Comparison of ENCODE assay signal across 8 mouse cellular contexts in genomic region chr8:107292928-107293601, GRCm38 (mm10). TPM values are rescaled to one million over a fixed set of nuclear protein-coding genes. Genes with fewer than 3 reads are reported as not detected.
A peak's percentile ranks its signal among the peaks of the same experiment; 100 is the strongest.
DNase-seq lines count a peak whose midpoint lies in the region; ATAC-seq and TF ChIP-seq lines count a peak whose summit lies in the region.

Gene Nfat5 (plus strand): TSS chr8:107293470.

- intact Hi-C loops in gastrocnemius, adult 2 months (cut with DNase I), result loop anchor here (2.0 kb wide), 1 partner anchor 86 kb away; no protein-coding TSS in a partner anchor
- intact Hi-C loops in left cerebral cortex, adult 2 months (cut with DNase I), result loop anchor here (1.0 to 5.0 kb wide), 2 partner anchors 36 to 87 kb away; no protein-coding TSS in a partner anchor

- no peak for TF ChIP-seq CTCF in gastrocnemius, adult 2 months (IDR thresholded peaks at IDR 0.05)
- 0 out of 2 replicates have a peak, but pooled peaks have one; percentile 5 for TF ChIP-seq CTCF in hindbrain, postnatal 0 days (IDR thresholded peaks at IDR 0.05; ENCODE audit: low read depth)
- peak; percentile 15; the same call in 1 of the 2 replicates for TF ChIP-seq CTCF in left cerebral cortex, adult 2 months (IDR thresholded peaks at IDR 0.05)

- no peaks in the 10 kb centered on the region for H3K36me3 ChIP-seq in hindbrain, postnatal 0 days (ENCODE audit: insufficient read depth, low read length)

- no peaks in the 10 kb centered on the region for H3K27me3 ChIP-seq in hindbrain, postnatal 0 days (ENCODE audit: insufficient read depth, low read length)

- peak within 1 kb of the TSS; percentile 99 for H3K27ac ChIP-seq in gastrocnemius, adult 2 months
- H3K27ac ChIP-seq in hindbrain, postnatal 0 days, result peak within 1 kb of the TSS; percentile 98
- H3K27ac ChIP-seq in left cerebral cortex, adult 2 months, result peak within 1 kb of the TSS; percentile 98

- peak within 1 kb of the TSS; percentile 64 for H3K4me2 ChIP-seq in hindbrain, postnatal 0 days (ENCODE audit: low read depth, low read length)

- under 1% methylated on average over 33 of the region's 49 CpGs for WGBS in hindbrain, postnatal 0 days

- no peaks in the 10 kb centered on the region for H3K4me1 ChIP-seq in hindbrain, postnatal 0 days (ENCODE audit: insufficient read depth, low read length)

- peak within 1 kb of the TSS; percentile 85 for H3K4me3 ChIP-seq in gastrocnemius, adult 2 months
- H3K4me3 ChIP-seq in hindbrain, postnatal 0 days (ENCODE audit: low read length), result peak within 1 kb of the TSS; percentile 99
- H3K4me3 ChIP-seq in left cerebral cortex, adult 2 months, result peak within 1 kb of the TSS; percentile 77

- H3K9ac ChIP-seq in hindbrain, postnatal 0 days (replicated peaks; ENCODE audit: low read length), result peak within 1 kb of the TSS; percentile 93

- DNase-seq in WW6 (ENCODE audit: low read depth, low spot score), result peak; percentile 84
- DNase-seq in cerebellum, postnatal 4 days (ENCODE audit: low spot score in 2 of 2), result peak; percentile 98 to 100
- peak; percentile 95 for DNase-seq in gastrocnemius, adult 2 months
- peak; percentile 94 for DNase-seq in hindbrain, postnatal 0 days (ENCODE audit: low spot score)
- peak; percentile 97 to 99 for DNase-seq in left cerebral cortex, adult 2 months (ENCODE audit: extremely low spot score in 1 of 2, low spot score in 2 of 2)
- peak; percentile 98 for DNase-seq in right cerebral cortex, adult 2 months (ENCODE audit: low spot score in 2 of 2)
- DNase-seq in urinary bladder, postnatal 14 days (ENCODE audit: low spot score), result peak; percentile 93

- no peaks in the 10 kb centered on the region for H3K9me3 ChIP-seq in hindbrain, postnatal 0 days (ENCODE audit: low read length)

- peak; percentile 94 for ATAC-seq in hindbrain, postnatal 0 days
- peak; percentile 92 for ATAC-seq in megakaryocyte, adult 5-6 weeks (ENCODE audit: poor library complexity, severe bottlenecking)

RNA-seq across cellular contexts. Expression of gene Nfat5, which starts in this region (rescaled TPM):
- total RNA-seq in gastrocnemius, adult 2 months (2021), result 10 to 100 TPM; 15.1 to 21.8 TPM
- 22.8 and 23.5 TPM in 2 replicates for total RNA-seq in hindbrain, postnatal 0 days (2014; rRNA removed)
- polyA plus RNA-seq in hindbrain, postnatal 0 days (2015; fragmentation: Nextera tagmentation; extraction: Ambion mirVana), result 6.9 and 7.0 TPM in 2 replicates
- 10 to 100 TPM; 54.8 to 60.3 TPM for total RNA-seq in left cerebral cortex, adult 2 months (2021)
- 32.2 and 33.1 TPM in 2 replicates for total RNA-seq in megakaryocyte, adult 5-6 weeks (2015)
- total RNA-seq in megakaryocyte, adult 5-6 weeks (2017), result 17.6 and 19.4 TPM in 2 replicates

Comparison
In these comparisons a context has a peak if more than half of its experiments do, and no peak if none do; other contexts are left out.
1. Peak in every context shown above with its lines: DNase-seq, ATAC-seq, H3K4me3 ChIP-seq and H3K27ac ChIP-seq.